Mouse (Mus musculus) right cerebral cortex, postnatal 36 days (tissue): ENCODE data around the gene Gm10961.
"Not testable (repeated sequence)": the region's sequence is repeated elsewhere in the genome, so short reads cannot be mapped to it uniquely, and the experiment has no call there.

Experiments
- DNase-seq, 2 experiments: peaks; one replicate each; pipeline ENCODE4 v3.0.0; 2022; ENCODE audit warnings: low spot score in 2 of 2, mixed read lengths in 1 of 2

Gene Gm10961

DNA sequence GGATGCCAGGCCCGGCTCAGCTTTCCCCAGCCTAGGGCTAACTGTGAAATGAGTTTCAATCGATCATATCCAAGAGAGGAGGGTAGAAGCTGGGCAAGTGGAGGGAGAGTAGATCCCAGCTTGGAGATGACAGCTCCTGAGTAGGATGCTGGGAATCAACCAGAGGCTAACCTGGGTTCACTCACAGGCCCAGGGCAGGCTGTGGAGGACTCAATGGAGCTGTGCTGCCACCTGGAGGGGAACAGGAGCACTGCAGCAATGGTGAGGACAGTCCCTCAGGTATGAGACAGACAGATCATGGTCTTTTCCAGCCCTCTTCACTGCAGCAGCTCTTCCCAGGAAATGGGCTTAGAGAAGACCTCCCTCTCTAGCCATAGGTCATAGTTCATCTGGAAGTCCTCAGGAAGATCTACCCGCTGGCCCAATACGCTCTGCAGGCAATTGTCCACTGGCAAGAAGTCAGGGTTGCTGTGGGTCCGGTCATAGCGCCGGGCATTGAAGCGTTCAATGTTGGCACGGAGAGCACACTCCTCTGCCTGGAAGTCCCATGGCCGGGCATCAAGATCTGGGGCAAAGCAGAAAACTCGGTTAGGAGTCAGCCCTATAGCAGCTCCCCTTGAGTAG lies 18.1 kb upstream of the Gm10961 start:
- DNase-seq, result peak; percentile 27 to 47

DNA sequence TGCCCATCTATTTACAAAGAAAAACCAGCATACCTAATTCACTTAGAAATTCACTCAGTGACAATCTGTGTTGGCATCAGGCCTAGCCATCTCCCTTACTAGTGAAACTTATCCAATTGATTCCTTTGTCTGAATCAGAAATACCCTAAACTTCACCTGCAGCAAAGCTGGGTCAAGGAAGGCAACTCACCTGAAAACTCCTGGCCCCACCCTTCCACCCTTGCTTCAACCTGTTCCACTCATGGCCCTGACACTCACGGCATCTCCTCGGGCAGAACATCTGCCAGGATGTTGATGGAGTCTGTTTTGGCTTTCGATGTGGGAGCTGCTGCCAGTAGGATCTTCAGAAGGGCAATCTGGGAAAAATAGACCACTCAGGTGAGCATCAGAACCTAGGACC lies 13.3 kb upstream of the Gm10961 start:
- DNase-seq, result no peak

DNA sequence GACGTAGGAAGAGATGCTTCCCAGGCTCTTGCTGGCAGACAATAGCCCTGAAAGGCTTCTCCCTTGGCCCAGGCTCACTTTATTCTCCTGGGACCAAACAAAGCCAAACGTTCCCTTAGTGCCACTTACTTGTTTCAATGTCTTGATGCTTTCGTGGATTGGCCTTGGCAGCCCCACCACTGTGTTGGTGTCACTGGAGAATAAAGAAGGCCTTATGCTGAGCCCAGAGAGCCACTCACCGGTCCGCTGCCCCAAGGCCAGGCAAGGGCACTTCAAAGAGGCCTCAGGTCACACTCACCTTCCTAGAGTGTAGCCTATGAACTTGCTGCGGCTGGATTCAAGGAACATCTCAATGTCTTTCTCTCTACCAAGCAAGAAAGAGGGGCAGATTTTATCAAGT lies 11.2 kb upstream of the Gm10961 start:
- DNase-seq, result no peak

GRCm38 (mm10) chr3:107621286-107622075 lies 9.6 kb upstream of the Gm10961 start:
- DNase-seq, result no peak

GRCm38 (mm10) chr3:107622537-107622936 lies 8.6 kb upstream of the Gm10961 start:
- no peak for DNase-seq

DNA sequence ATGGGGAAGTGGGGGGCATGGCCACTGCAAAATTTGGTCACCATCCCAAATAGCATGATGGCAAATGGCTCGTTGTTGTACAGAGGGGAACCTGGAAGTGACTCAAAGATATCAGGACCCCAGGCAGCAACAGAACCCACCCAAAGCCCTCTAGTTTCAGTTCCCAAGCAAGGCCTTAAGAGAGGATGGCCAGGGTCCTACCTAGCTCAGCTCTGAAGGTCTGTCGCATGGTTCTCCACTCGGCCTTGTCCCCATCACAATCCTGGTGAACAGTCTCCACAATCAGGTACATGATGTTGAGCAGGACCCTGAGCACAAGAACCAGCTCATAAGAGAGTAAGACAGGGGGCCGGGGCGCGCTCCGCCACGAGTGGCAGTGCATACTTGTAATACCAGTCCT lies 6.7 kb upstream of the Gm10961 start:
- no peak for DNase-seq

DNA sequence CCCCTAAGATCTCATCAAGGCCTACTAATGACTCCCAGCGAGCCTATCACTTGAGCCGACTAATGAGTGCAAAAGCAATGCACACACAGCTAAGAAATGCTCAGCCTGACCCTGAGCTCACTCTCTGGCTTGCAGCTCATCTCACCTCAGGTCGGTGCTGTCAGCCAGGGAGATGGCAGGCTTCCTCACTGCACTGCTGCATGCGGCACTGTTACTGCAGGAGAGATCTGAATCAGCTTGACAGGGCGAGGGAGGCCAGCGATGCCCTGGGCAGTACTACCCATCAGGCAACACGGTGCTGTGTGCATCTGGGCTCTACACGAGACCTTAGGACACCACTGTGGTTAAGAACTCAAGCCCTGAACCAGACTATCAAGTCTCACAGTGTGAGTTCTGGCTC lies 5.6 kb upstream of the Gm10961 start:
- DNase-seq, result no peak

DNA sequence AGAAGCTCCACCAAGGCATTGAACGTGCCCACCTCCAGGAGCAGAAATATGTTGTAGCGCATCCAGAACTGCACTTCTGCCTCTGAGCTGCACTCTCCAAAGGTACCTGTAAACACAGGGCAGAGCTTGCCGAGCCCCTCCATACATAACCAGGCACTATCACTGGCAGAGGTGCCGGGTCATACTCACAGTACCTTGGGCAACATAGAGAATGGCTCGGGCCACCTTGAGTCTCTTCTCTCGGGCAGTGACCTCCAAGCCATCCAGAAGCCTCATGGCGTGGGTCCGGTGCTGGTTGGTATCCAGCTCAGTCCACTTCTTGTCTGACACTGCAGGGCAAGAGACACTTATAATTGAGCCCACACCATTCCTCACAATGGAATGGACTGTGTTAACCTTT lies 4.4 kb upstream of the Gm10961 start:
- no peak for DNase-seq

DNA sequence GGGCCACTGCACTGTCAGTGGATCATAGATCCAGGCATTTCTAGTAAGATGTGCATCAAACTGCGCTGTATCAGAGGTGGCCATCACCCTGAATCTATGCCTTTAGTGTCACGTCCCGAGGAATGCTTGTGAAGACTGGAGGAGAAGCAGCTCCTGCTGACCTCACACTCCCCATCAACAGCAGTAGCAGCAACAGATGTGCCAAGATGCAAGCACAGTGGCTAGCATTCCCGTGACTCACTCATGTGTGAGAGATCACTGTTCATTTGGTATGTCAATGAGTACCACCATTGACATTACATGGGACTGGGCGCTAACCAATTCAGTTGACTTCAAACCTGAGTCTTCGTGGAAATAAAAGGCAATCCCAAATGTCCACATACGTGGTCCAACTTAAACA lies 3.5 kb upstream of the Gm10961 start:
- no peak for DNase-seq

DNA sequence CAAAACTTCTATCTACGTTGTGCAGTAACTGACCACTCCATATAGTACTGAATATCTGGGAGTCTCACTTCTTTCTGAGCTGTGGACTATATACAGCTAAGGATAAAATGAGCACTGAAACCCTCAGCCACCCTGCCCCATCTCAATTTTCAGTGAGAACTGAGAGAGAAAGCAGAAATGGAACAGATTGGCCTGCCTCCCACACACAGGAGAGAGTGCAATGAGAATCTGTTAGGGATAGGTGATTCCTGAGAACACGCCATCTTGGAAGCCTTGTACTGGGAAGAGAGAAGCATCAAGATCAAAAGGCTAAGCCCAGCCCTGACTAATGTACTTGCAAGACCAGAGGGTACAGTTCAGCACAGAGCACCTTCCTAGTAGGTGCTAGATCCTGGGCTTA lies 2.6 kb upstream of the Gm10961 start:
- DNase-seq, result no peak

- DNase-seq, result no peak
Observed at GRCm38 (mm10) chr3:107629411-107629810, 1.7 kb upstream of the Gm10961 start.

GRCm38 (mm10) chr3:107631523-107631958 lies 419 bp downstream of the Gm10961 start, which contains the start of gene Strip1:
Gene Strip1, minus strand, starts transcription at chr3:107631694.
- peak; percentile 86 to 92 for DNase-seq

DNA sequence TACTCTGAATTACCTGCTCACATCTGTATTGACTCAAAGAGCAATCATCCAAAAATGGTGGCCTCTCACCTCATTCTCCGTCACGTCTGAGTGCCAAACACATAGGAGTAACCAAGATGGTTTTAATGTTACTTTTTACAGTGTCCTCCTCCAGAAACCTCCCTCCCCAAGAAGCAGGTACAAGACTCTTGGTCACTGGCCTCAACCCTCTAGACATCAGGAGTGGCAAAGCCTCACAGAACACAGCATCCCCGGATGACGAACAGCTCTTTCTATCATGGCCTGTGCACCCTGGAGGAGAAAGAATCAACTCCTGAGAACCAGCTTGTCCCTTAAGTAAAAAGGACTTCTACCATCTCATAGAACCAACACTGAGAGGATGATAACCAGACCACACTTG lies 1.7 kb downstream of the Gm10961 start:
- no peak for DNase-seq

GRCm38 (mm10) chr3:107633906-107634305 lies 2.8 kb downstream of the Gm10961 start:
- DNase-seq, result no peak

DNA sequence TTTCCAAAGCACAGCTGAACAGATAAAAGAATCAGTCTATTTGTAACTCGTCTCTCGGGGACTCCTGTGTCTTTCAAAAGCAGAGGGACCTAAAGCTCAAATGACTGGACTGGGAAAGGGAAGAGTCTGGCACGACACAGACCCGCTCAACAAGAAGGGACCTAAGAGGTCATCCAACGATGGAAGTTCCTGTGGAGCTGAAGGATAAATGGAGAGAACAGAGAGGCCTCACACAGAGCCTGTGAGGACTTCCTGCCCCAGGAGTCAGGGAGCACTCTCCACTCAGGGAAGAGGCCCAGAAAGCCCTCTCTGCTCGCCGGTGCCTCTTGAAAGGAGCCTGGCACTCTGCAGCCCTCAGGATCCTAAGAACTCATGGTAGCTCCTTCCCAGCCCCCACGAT lies 4.7 kb downstream of the Gm10961 start:
- DNase-seq, result no peak

DNA sequence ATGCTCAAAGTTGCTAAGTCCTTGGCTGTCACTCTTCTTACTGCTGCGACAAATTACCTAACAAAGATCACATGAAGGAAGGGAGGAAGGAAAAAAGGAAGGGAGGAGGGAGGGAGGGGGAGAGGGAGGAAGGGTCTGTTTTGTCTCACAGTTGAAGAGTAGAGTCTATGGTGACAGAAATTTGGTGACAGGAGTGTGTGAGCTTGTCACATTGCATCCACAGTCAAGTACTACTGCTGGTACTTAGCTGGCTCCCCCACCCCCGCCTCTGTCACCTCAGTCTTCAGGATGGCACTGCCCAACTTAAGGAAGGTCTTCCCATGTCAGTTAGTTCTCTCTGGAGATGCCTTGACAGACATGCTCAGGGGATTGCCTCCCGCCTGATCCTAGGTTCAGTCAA lies 5.1 kb downstream of the Gm10961 start:
- DNase-seq, result no peak

- DNase-seq, result no peak
Observed at GRCm38 (mm10) chr3:107637606-107638172, 6.6 kb downstream of the Gm10961 start.

DNA sequence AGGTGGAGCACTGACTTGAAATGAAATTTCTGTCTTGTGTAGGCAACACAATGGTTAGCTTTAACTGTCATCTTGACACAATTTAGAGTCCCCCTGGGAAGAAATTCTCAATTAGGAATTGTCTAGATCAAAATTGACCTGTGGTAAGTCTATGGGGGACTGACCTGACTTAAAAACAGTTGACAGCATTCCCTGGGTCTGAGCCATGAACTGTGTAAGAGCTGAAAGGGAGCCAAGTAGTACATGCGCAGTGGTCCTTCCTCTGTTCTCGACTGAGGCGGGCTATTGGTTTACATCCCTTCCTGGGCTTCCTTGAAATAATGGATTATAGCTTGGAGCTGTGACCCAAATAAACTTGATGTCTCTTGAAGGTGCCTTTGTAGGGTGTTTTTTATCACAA lies 15.8 kb downstream of the Gm10961 start:
- DNase-seq, result no peak

GRCm38 (mm10) chr3:107650276-107650675 lies 19.2 kb downstream of the Gm10961 start:
- not testable (repeated sequence) for DNase-seq

GRCm38 (mm10) chr3:107652968-107653367 lies 21.8 kb downstream of the Gm10961 start:
- no peak for DNase-seq

DNA sequence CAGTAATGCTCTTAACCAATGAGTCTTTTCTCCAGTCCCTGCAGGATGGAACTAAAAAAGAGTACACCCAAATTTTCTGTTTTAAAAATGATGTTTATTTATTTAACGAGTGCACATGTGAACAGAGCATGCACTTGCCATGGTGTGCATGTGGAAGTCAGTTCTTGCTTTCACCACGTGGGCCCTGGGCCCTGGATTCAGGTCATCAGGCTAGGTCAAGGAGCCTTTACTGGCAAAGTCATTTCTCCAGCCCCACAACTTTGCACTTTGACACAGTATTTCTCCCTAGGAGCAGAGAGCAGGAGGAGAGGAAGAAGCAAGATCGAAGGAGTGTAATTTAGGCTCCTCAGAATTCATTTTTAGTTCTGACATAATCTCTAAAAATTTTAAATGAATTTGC lies 23.7 kb downstream of the Gm10961 start:
- DNase-seq, result no peak

DNA sequence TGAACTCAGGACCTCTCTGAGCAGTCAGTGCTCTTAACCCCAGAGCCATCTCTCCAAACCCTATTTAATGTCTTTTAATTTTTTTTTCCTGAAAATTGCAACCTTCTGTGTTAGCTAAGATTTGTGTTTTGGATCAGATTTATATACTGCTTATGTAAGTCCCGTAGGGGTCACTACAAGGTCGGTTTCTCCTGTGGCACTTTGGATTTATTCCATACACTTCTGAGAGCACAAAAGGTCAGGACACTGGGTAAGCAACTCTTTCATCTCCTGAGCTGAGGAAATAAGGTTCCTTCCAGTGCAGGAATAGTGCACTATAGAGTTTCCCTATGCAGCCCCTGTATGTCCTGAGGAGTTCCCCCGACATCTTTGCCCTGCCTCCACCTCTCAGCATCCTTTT lies 24.4 kb downstream of the Gm10961 start:
- DNase-seq, result no peak

DNA sequence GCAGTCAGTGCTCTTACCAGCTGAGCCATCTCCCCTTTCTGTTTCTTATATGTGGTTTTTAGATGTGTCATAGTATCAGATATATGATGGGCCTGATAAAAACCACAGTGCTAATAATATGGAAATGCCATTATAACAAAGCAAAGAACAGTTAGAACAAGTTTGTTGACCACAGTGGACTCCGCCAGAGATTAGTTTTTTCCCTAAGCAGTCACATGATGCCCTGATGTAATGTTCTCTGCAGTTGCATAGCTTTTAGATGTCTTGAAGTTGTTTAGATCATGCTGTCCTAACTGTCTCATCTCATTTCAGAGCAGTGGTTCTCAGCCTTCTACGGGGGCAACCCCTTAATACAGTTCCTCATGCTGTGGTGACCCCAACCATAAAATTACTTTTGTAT lies 25.0 kb downstream of the Gm10961 start:
- DNase-seq, result no peak
